Comparison of ENCODE assay signal across 10 mouse cellular contexts in genomic region chr10:120624203-120624942, GRCm38 (mm10).
DNase-seq lines count a peak whose midpoint lies in the region; ATAC-seq and TF ChIP-seq lines count a peak whose summit lies in the region.
"Had no signal": no experiment of that assay in that cellular context is flagged by ENCODE, and none has a peak within 500 bp of the region (broad histone marks: within the 10 kb centered on the region; RNA-seq: fewer than 3 reads in every experiment).

No protein-coding gene starts in this region.

- no peaks in the 10 kb centered on the region for H3K36me3 ChIP-seq in liver, adult 2 months (ENCODE audit: control insufficient read depth, insufficient read depth, low read length)
- H3K36me3 ChIP-seq in liver, embryonic 12.5 days, result no peaks in the 10 kb centered on the region
- H3K36me3 ChIP-seq in embryonic facial prominence, embryonic 11.5 days (replicated peaks; ENCODE audit: control insufficient read depth, insufficient read depth, low read depth, low read length), result no peaks in the 10 kb centered on the region
- H3K36me3 ChIP-seq in macrophage (ENCODE audit: inconsistent target), result no peaks in the 10 kb centered on the region

- 77% methylated on average over 10 of the region's 10 CpGs for WGBS in liver, adult 2 months
- WGBS in liver, embryonic 12.5 days (ENCODE audit: insufficient replicate concordance), result 69% methylated on average over 10 of the region's 10 CpGs
- 49% methylated on average over 10 of the region's 10 CpGs for WGBS in embryonic facial prominence, embryonic 11.5 days
- 69% methylated on average over 8 of the region's 10 CpGs for WGBS in macrophage (ENCODE audit: missing documents)

- H3K4me3 ChIP-seq in liver, adult 2 months (ENCODE audit: insufficient read depth, low read depth, low read length), result no peak overlapping the region
- H3K4me3 ChIP-seq in liver, embryonic 12.5 days, result no peak overlapping the region
- no peak overlapping the region for H3K4me3 ChIP-seq in embryonic facial prominence, embryonic 11.5 days (ENCODE audit: low read depth, low read length)
- H3K4me3 ChIP-seq in macrophage (ENCODE audit: inconsistent target), result no peak overlapping the region
- H3K4me3 ChIP-seq: left cerebral cortex, adult 2 months had no signal

- no peak for ATAC-seq in liver, embryonic 12.5 days
- no peak for ATAC-seq in embryonic facial prominence, embryonic 11.5 days (replicated peaks; ENCODE audit: insufficient number of reproducible peaks, low FRiP score, low TSS enrichment, low read depth)

- TF ChIP-seq CTCF in liver, adult 2 months (IDR thresholded peaks at IDR 0.05; ENCODE audit: low read depth, low read length), result no peak

- DNase-seq in liver, adult 2 months (ENCODE audit: extremely low read depth, low read depth, low spot score), result peak; percentile 1
- DNase-seq in NIH3T3 (ENCODE audit: low read depth), result peak; percentile 94
- peak; percentile 60 for DNase-seq in embryonic facial prominence, embryonic 11.5 days (ENCODE audit: low spot score)
- no peak for DNase-seq in thymus, postnatal 25 days
- no peak for DNase-seq in lung, adult 18-20 months
- DNase-seq: cerebellum, postnatal 10 days; spleen, adult 18-20 months had no signal

- H3K27me3 ChIP-seq in liver, adult 2 months (ENCODE audit: control insufficient read depth, insufficient read depth, low read length), result no peaks in the 10 kb centered on the region
- H3K27me3 ChIP-seq in liver, embryonic 12.5 days (replicated peaks), result no peaks in the 10 kb centered on the region
- H3K27me3 ChIP-seq in embryonic facial prominence, embryonic 11.5 days (ENCODE audit: control insufficient read depth, insufficient read depth, low read length), result no peaks in the 10 kb centered on the region

- no peaks in the 10 kb centered on the region for H3K4me1 ChIP-seq in liver, adult 2 months (ENCODE audit: control insufficient read depth, insufficient read depth, low read length)
- no peaks in the 10 kb centered on the region for H3K4me1 ChIP-seq in liver, embryonic 12.5 days
- H3K4me1 ChIP-seq in embryonic facial prominence, embryonic 11.5 days (ENCODE audit: control insufficient read depth, insufficient read depth, low read length), result no peaks in the 10 kb centered on the region

- H3K4me2 ChIP-seq in liver, embryonic 12.5 days, result no peak overlapping the region
- H3K4me2 ChIP-seq in embryonic facial prominence, embryonic 11.5 days (ENCODE audit: low read depth, low read length), result no peak overlapping the region

- no peak for TF ChIP-seq POLR2A in liver, adult 2 months (IDR thresholded peaks at IDR 0.05; ENCODE audit: extremely low read depth, insufficient read depth, low read length)

- H3K79me2 ChIP-seq in liver, adult 2 months (ENCODE audit: control insufficient read depth, insufficient read depth, low read length), result no peaks in the 10 kb centered on the region
- peaks cover 5% of the 10 kb centered on the region; the same call in 1 of the 2 replicates for H3K79me2 ChIP-seq in macrophage (ENCODE audit: inconsistent target)

- no peaks in the 10 kb centered on the region for H3K9me3 ChIP-seq in liver, embryonic 12.5 days (replicated peaks)
- no peaks in the 10 kb centered on the region for H3K9me3 ChIP-seq in embryonic facial prominence, embryonic 11.5 days (replicated peaks; ENCODE audit: control insufficient read depth, low read length)

- no peak overlapping the region for H3K9ac ChIP-seq in liver, adult 2 months (ENCODE audit: low read depth, low read length)
- no peak overlapping the region for H3K9ac ChIP-seq in liver, embryonic 12.5 days
- no peak overlapping the region for H3K9ac ChIP-seq in embryonic facial prominence, embryonic 11.5 days (replicated peaks; ENCODE audit: low read length)

- no peak overlapping the region for H3K27ac ChIP-seq in liver, adult 2 months (replicated peaks; ENCODE audit: insufficient read depth, low read depth, low read length)
- no peak overlapping the region for H3K27ac ChIP-seq in liver, embryonic 12.5 days
- H3K27ac ChIP-seq in embryonic facial prominence, embryonic 11.5 days (replicated peaks; ENCODE audit: low read depth, low read length), result no peak overlapping the region
- H3K27ac ChIP-seq in macrophage, result peak overlapping the region; percentile 98
- H3K27ac ChIP-seq: left cerebral cortex, adult 2 months had no signal

Comparison
In these comparisons a context has a peak if more than half of its experiments do, and no peak if none do; other contexts are left out.
1. DNase-seq: peak in liver, adult 2 months (single experiment), NIH3T3 (single experiment) and embryonic facial prominence, embryonic 11.5 days (single experiment); none in thymus, postnatal 25 days (single experiment) and lung, adult 18-20 months (0 of 2).